Mouse (Mus musculus): ENCODE measurements at regions not wholly inside any gene's neighbourhood (a gene's known extent, or its start where the extent isn't known, plus 50 kb on each side); places are given as distances from the start of the nearest gene placed in this dataset.
A peak's percentile ranks its signal among the peaks of the same experiment; 100 is the strongest.

- Histone ChIP-seq H3K36me3 (no peaks in the 10 kb centered on the region), H3K4me3 (no peak overlapping the region), H3K9me3 (no peaks in the 10 kb centered on the region), H3K4me1 (replicated peaks) (no peaks in the 10 kb centered on the region), H3K27ac (no peak overlapping the region), H3K27me3 (ENCODE audit: insufficient read depth, poor library complexity, severe bottlenecking) (no peaks in the 10 kb centered on the region)
- DNase-seq (ENCODE audit: low spot score) = no peak
- 83% methylated on average over 4 of the region's 4 CpGs for WGBS
Measured at GRCm38 (mm10) chr16:77279916-77280315, 266.4 kb downstream of the Usp25 start.

GRCm38 (mm10) chr16:77279495-77279894 is 266.0 kb downstream of the Usp25 start:
- WGBS = 87% methylated on average over 2 of the region's 2 CpGs
- no peak for DNase-seq (ENCODE audit: low spot score)

GRCm38 (mm10) chr16:77273306-77273705 is 259.8 kb downstream of the Usp25 start:
- no peak overlapping the region for H3K27ac ChIP-seq
- no peak overlapping the region for H3K4me3 ChIP-seq
- H3K4me1 ChIP-seq (replicated peaks) = no peaks in the 10 kb centered on the region
- no peak for DNase-seq (ENCODE audit: low spot score)
- H3K36me3 ChIP-seq = no peaks in the 10 kb centered on the region
- H3K27me3 ChIP-seq (ENCODE audit: insufficient read depth, poor library complexity, severe bottlenecking) = no peaks in the 10 kb centered on the region
- H3K9me3 ChIP-seq = no peaks in the 10 kb centered on the region
- 90% methylated on average over 3 of the region's 3 CpGs for WGBS

More at GRCm38 (mm10) chr16:77279495-77279894, 266.0 kb downstream of the Usp25 start:
- Histone ChIP-seq H3K27ac (no peak overlapping the region), H3K36me3 (no peaks in the 10 kb centered on the region), H3K27me3 (ENCODE audit: insufficient read depth, poor library complexity, severe bottlenecking) (no peaks in the 10 kb centered on the region), H3K4me1 (replicated peaks) (no peaks in the 10 kb centered on the region), H3K4me3 (no peak overlapping the region), H3K9me3 (no peaks in the 10 kb centered on the region)

GRCm38 (mm10) chr16:77268926-77269325 is 255.4 kb downstream of the Usp25 start:
- Histone ChIP-seq H3K27me3 (ENCODE audit: insufficient read depth, poor library complexity, severe bottlenecking) (no peaks in the 10 kb centered on the region), H3K4me3 (no peak overlapping the region), H3K4me1 (replicated peaks) (no peaks in the 10 kb centered on the region), H3K36me3 (no peaks in the 10 kb centered on the region), H3K9me3 (no peaks in the 10 kb centered on the region), H3K27ac (no peak overlapping the region)
- DNase-seq (ENCODE audit: low spot score) = no peak
- WGBS = 75% methylated on average over 2 of the region's 2 CpGs

GRCm38 (mm10) chr16:77267679-77268078 is 254.2 kb downstream of the Usp25 start:
- no peak for DNase-seq (ENCODE audit: low spot score)
- no peaks in the 10 kb centered on the region for H3K36me3 ChIP-seq
- no peak overlapping the region for H3K4me3 ChIP-seq
- H3K4me1 ChIP-seq (replicated peaks) = no peaks in the 10 kb centered on the region
- no peaks in the 10 kb centered on the region for H3K27me3 ChIP-seq (ENCODE audit: insufficient read depth, poor library complexity, severe bottlenecking)
- H3K9me3 ChIP-seq = no peaks in the 10 kb centered on the region
- H3K27ac ChIP-seq = no peak overlapping the region

- Histone ChIP-seq H3K27ac (no peak overlapping the region), H3K9me3 (no peaks in the 10 kb centered on the region), H3K4me3 (no peak overlapping the region), H3K4me1 (replicated peaks) (no peaks in the 10 kb centered on the region), H3K36me3 (no peaks in the 10 kb centered on the region), H3K27me3 (ENCODE audit: insufficient read depth, poor library complexity, severe bottlenecking) (no peaks in the 10 kb centered on the region)
- no peak for DNase-seq (ENCODE audit: low spot score)
- 72% methylated on average over 3 of the region's 3 CpGs for WGBS
Measured at GRCm38 (mm10) chr16:77252349-77252748, 238.8 kb downstream of the Usp25 start.

GRCm38 (mm10) chr16:77251422-77251821 is 237.9 kb downstream of the Usp25 start:
- H3K27ac ChIP-seq = no peak overlapping the region
- DNase-seq (ENCODE audit: low spot score) = no peak
- H3K4me1 ChIP-seq (replicated peaks) = no peaks in the 10 kb centered on the region
- H3K4me3 ChIP-seq = no peak overlapping the region
- no peaks in the 10 kb centered on the region for H3K9me3 ChIP-seq
- 80% methylated on average over 3 of the region's 3 CpGs for WGBS
- H3K36me3 ChIP-seq = no peaks in the 10 kb centered on the region
- H3K27me3 ChIP-seq (ENCODE audit: insufficient read depth, poor library complexity, severe bottlenecking) = no peaks in the 10 kb centered on the region

- Histone ChIP-seq H3K9me3 (no peaks in the 10 kb centered on the region), H3K36me3 (no peaks in the 10 kb centered on the region), H3K4me1 (replicated peaks) (peaks cover 29% of the 10 kb centered on the region), H3K27ac (no peak overlapping the region), H3K4me3 (no peak overlapping the region), H3K27me3 (ENCODE audit: insufficient read depth, poor library complexity, severe bottlenecking) (no peaks in the 10 kb centered on the region)
- no peak for DNase-seq (ENCODE audit: low spot score)
- WGBS = 78% methylated on average over 6 of the region's 6 CpGs
Measured at GRCm38 (mm10) chr16:77240876-77241275, 227.4 kb downstream of the Usp25 start.

- no peak for DNase-seq (ENCODE audit: low spot score)
- Histone ChIP-seq H3K4me3 (no peak overlapping the region), H3K27me3 (ENCODE audit: insufficient read depth, poor library complexity, severe bottlenecking) (no peaks in the 10 kb centered on the region), H3K27ac (peak overlapping the region; percentile 79; the same call in 1 of the 2 replicates), H3K36me3 (no peaks in the 10 kb centered on the region), H3K4me1 (replicated peaks) (peaks cover 33% of the 10 kb centered on the region), H3K9me3 (no peaks in the 10 kb centered on the region)
- 85% methylated on average over 9 of the region's 9 CpGs for WGBS
Measured at GRCm38 (mm10) chr16:77239176-77239790, 225.8 kb downstream of the Usp25 start.

- no peaks in the 10 kb centered on the region for H3K9me3 ChIP-seq
- WGBS = 77% methylated on average over 13 of the region's 13 CpGs
- no peak overlapping the region for H3K4me3 ChIP-seq
- H3K27me3 ChIP-seq (ENCODE audit: insufficient read depth, poor library complexity, severe bottlenecking) = no peaks in the 10 kb centered on the region
- DNase-seq (ENCODE audit: low spot score) = no peak
- H3K27ac ChIP-seq = peak overlapping the region; percentile 79; the same call in 1 of the 2 replicates
- peaks cover 33% of the 10 kb centered on the region for H3K4me1 ChIP-seq (replicated peaks)
- no peaks in the 10 kb centered on the region for H3K36me3 ChIP-seq
Measured at GRCm38 (mm10) chr16:77238358-77239175, 225.1 kb downstream of the Usp25 start.

GRCm38 (mm10) chr16:77237631-77238357 is 224.3 kb downstream of the Usp25 start:
- Histone ChIP-seq H3K27ac (peak overlapping the region; percentile 79; the same call in 1 of the 2 replicates), H3K4me3 (no peak overlapping the region)
- no peak for DNase-seq (ENCODE audit: low spot score)

GRCm38 (mm10) chr16:77237272-77237603 is 223.7 kb downstream of the Usp25 start:
- Histone ChIP-seq H3K36me3 (no peaks in the 10 kb centered on the region), H3K27ac (peak overlapping the region; percentile 79; the same call in 1 of the 2 replicates), H3K4me3 (peak overlapping the region; percentile 20; the same call in 1 of the 2 replicates), H3K27me3 (ENCODE audit: insufficient read depth, poor library complexity, severe bottlenecking) (no peaks in the 10 kb centered on the region), H3K9me3 (no peaks in the 10 kb centered on the region), H3K4me1 (replicated peaks) (peaks cover 33% of the 10 kb centered on the region)
- no peak for DNase-seq (ENCODE audit: low spot score)
- 79% methylated on average over 2 of the region's 2 CpGs for WGBS

More at GRCm38 (mm10) chr16:77237631-77238357, 224.3 kb downstream of the Usp25 start:
- Histone ChIP-seq H3K27me3 (ENCODE audit: insufficient read depth, poor library complexity, severe bottlenecking) (no peaks in the 10 kb centered on the region), H3K36me3 (no peaks in the 10 kb centered on the region), H3K4me1 (replicated peaks) (peaks cover 33% of the 10 kb centered on the region), H3K9me3 (no peaks in the 10 kb centered on the region)
- 81% methylated on average over 7 of the region's 7 CpGs for WGBS
